Mouse (Mus musculus) hindbrain, embryonic 14.5 days (tissue): ENCODE results near the gene Rhof. TPM values are rescaled to one million over a fixed set of nuclear protein-coding genes. Genes with fewer than 3 reads are reported as not detected.
"Not testable (repeated sequence)": the region's sequence is repeated elsewhere in the genome, so short reads cannot be mapped to it uniquely, and the experiment has no call there.

Experiments
- ATAC-seq: fragments of 200-750 bp; cut with Nextera tagmentation; 2 replicates; pipeline ENCODE4 v1.8.0; 2017; ENCODE audit warnings: moderate number of reproducible peaks, mild to moderate bottlenecking, moderate TSS enrichment, moderate library complexity; ENCODE audit not compliant: low FRiP score
- DNase-seq: peaks from one replicate; pipeline ENCODE4 v3.0.0-alpha.2; 2015; ENCODE audit warnings: low spot score
- H3K27ac ChIP-seq: fragments of 300-500 bp; sonication (generic); 2 replicates; pipeline ENCODE4 v1.5.1; 2014; ENCODE audit warnings: mild to moderate bottlenecking, moderate library complexity
- H3K27me3 ChIP-seq: fragments of 300-500 bp; sonication (generic); 2 replicates; pipeline ENCODE4 v1.6.1; 2014; ENCODE audit warnings: mild to moderate bottlenecking, low read length, mixed read lengths; ENCODE audit not compliant: control insufficient read depth, insufficient read depth
- H3K36me3 ChIP-seq: fragments of 300-500 bp; sonication (generic); replicated peaks from 2 replicates; pipeline ENCODE4 v1.6.1; 2014; ENCODE audit not compliant: control insufficient read depth, insufficient read depth
- H3K4me1 ChIP-seq: fragments of 300-500 bp; sonication (generic); replicated peaks from 2 replicates; pipeline ENCODE4 v1.6.1; 2014; ENCODE audit warnings: antibody characterized with exemption, low read length, mixed read lengths; ENCODE audit not compliant: control insufficient read depth, insufficient read depth
- H3K4me2 ChIP-seq: fragments of 300-500 bp; sonication (generic); replicated peaks from 2 replicates; pipeline ENCODE4 v1.6.1; 2014; ENCODE audit warnings: mild to moderate bottlenecking, moderate library complexity
- H3K4me3 ChIP-seq: fragments of 300-500 bp; sonication (generic); replicated peaks from 2 replicates; pipeline ENCODE4 v1.5.1; 2014; ENCODE audit warnings: mild to moderate bottlenecking, low read length
- H3K9ac ChIP-seq: fragments of 300-500 bp; sonication (generic); 2 replicates; pipeline ENCODE4 v1.6.1; 2014
- H3K9me3 ChIP-seq: fragments of 300-500 bp; sonication (generic); 2 replicates; pipeline ENCODE4 v1.6.1; 2016; ENCODE audit warnings: low read length; ENCODE audit not compliant: control insufficient read depth
- WGBS: fragments of 180-500 bp; shearing (Covaris S2); extraction: QIAGEN DNeasy Blood & Tissue Kit; methylation state at CpG from one replicate; pipeline ENCODE4 v1.1.7; 2014; 5-methylcytosine and 5-hydroxymethylcytosine counted together
- polyA plus RNA-seq: library from polyadenylated mRNA; unstranded; fragments of >200 nt; fragmentation: Nextera tagmentation; extraction: Ambion mirVana; gene quantifications from 2 replicates; pipeline ENCODE4 v1.2.1, GENCODE M21; 2014

The Rhof gene
- polyA plus RNA-seq, 1 experiment from 2014 or later, result 13.0 TPM

DNA sequence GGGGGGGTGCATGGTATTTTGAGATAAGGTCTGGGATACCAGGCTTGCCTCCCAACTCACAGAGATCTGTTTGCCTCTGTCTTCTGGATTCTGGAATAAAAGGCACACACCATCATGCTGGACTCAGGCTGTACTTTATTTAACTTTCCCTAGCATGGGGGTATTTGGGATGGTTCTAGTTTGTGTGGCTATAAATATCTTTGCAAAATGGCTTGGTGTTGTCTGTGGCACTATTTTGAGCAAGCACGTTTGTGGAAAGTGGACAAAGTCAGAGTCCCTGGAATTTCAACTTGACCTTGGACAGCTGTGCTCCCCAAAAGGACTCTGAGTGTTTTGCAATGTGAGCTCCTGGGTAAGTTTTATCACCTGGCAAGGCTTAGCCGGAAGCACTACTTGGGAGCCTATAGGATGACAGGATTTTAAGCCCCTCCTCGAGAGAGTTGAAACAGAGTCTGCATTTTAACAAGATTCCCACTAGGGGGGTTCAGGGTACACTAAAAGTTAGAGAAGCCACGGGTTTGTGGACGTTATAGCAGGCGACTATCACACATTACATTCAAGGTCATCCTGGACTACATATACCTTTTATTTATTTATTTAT lies 65.0 kb downstream of the Rhof start:
- Histone ChIP-seq H3K9ac (no peak overlapping the region), H3K9me3 (no peaks in the 10 kb centered on the region), H3K36me3 (no peaks in the 10 kb centered on the region), H3K4me1 (no peaks in the 10 kb centered on the region), H3K4me2 (no peak overlapping the region), H3K27me3 (no peaks in the 10 kb centered on the region), H3K4me3 (no peak overlapping the region), H3K27ac (no peak overlapping the region)
- DNase-seq (peak; percentile 63), ATAC-seq (no peak)
- WGBS, result 30% methylated on average over 6 of the region's 6 CpGs

DNA sequence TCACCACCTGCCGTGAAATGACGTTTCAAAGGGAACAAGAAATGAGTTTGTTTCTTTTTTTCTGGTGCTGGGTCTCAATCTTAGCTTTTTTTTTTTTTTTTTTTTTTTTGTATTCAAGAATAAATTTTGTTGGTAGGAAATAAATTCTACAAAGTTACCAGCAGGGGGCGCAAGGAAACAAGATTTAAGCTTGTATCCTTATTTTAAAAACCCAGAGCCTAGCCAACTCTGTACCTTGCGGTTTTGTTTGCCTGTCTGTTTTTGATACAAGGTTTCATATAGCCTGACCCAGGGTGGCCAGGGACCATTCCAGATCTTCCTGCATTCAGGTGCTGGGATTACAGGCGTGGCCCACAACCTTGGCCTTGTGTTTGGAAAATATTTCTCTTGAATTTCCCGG lies 68.3 kb downstream of the Rhof start:
- 30% methylated on average over 6 of the region's 6 CpGs for WGBS
- DNase-seq, result peak; percentile 92
- no peak overlapping the region for H3K4me2 ChIP-seq
- no peak for ATAC-seq
- H3K4me3 ChIP-seq, result no peak overlapping the region
- no peaks in the 10 kb centered on the region for H3K9me3 ChIP-seq
- H3K4me1 ChIP-seq, result no peaks in the 10 kb centered on the region
- H3K36me3 ChIP-seq, result no peaks in the 10 kb centered on the region
- H3K27me3 ChIP-seq, result no peaks in the 10 kb centered on the region
- H3K27ac ChIP-seq, result no peak overlapping the region
- H3K9ac ChIP-seq, result 0 out of 2 replicates have a peak overlapping the region, but pooled peaks have one; percentile 14

DNA sequence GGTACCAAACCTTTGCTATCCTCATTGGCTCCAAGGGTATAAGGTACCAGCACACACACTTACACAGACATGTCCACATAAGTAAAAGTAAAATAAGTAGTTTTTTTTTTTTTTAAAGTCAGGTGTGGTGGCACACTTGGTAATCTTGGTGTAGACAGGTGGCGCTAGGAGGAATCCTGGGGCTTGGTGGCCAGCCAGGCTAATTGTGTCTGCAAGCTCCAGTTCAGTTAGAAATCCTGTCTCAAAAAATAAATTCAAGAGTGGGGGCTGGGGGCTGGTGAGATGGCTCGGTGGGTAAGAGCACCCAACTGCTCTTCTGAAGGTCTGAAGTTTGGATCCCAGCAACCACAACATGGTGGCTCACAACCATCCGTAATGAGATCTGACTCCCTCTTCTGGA lies 69.4 kb downstream of the Rhof start:
- no peak for DNase-seq
- Histone ChIP-seq H3K36me3 (no peaks in the 10 kb centered on the region), H3K9me3 (no peaks in the 10 kb centered on the region), H3K4me3 (no peak overlapping the region), H3K27ac (no peak overlapping the region), H3K9ac (no peak overlapping the region), H3K4me1 (no peaks in the 10 kb centered on the region; the same call in 1 of the 2 replicates), H3K27me3 (no peaks in the 10 kb centered on the region), H3K4me2 (no peak overlapping the region)
- no peak for ATAC-seq
- 90% methylated on average over 3 of the region's 3 CpGs for WGBS

GRCm38 (mm10) chr5:123061402-123061749 lies 71.1 kb downstream of the Rhof start:
- H3K4me1 ChIP-seq, ATAC-seq, H3K9ac ChIP-seq, H3K4me2 ChIP-seq, H3K27me3 ChIP-seq, H3K9me3 ChIP-seq, H3K27ac ChIP-seq, H3K4me3 ChIP-seq, DNase-seq, H3K36me3 ChIP-seq: not testable (repeated sequence)
- WGBS, result 90% methylated on average over 4 of the region's 6 CpGs

GRCm38 (mm10) chr5:123060706-123061401 lies 71.6 kb downstream of the Rhof start:
- DNase-seq (no peak), ATAC-seq (no peak)
- WGBS, result 81% methylated on average over 9 of the region's 9 CpGs
- Histone ChIP-seq H3K4me2 (no peak overlapping the region), H3K27me3 (no peaks in the 10 kb centered on the region), H3K4me1 (no peaks in the 10 kb centered on the region; the same call in 1 of the 2 replicates), H3K9ac (no peak overlapping the region), H3K9me3 (no peaks in the 10 kb centered on the region), H3K27ac (no peak overlapping the region), H3K36me3 (no peaks in the 10 kb centered on the region), H3K4me3 (no peak overlapping the region)

GRCm38 (mm10) chr5:123059757-123060520 lies 72.6 kb downstream of the Rhof start:
- Histone ChIP-seq H3K9ac (no peak overlapping the region), H3K27ac (no peak overlapping the region), H3K9me3 (no peaks in the 10 kb centered on the region), H3K27me3 (no peaks in the 10 kb centered on the region), H3K4me3 (no peak overlapping the region), H3K36me3 (no peaks in the 10 kb centered on the region), H3K4me1 (no peaks in the 10 kb centered on the region; the same call in 1 of the 2 replicates), H3K4me2 (no peak overlapping the region)
- 46% methylated on average over 14 of the region's 14 CpGs for WGBS
- DNase-seq (peak; percentile 42), ATAC-seq (no peak)

- no peaks in the 10 kb centered on the region; the same call in 1 of the 2 replicates for H3K4me1 ChIP-seq
- H3K4me3 ChIP-seq, result peak overlapping the region; percentile 35
- no peaks in the 10 kb centered on the region for H3K9me3 ChIP-seq
- no peak for ATAC-seq
- H3K4me2 ChIP-seq, result peak overlapping the region; percentile 49
- 43% methylated on average over 16 of the region's 16 CpGs for WGBS
- DNase-seq, result no peak
- H3K27ac ChIP-seq, result peak overlapping the region; percentile 62; the same call in 1 of the 2 replicates
- no peaks in the 10 kb centered on the region for H3K36me3 ChIP-seq
- H3K27me3 ChIP-seq, result no peaks in the 10 kb centered on the region
- peak overlapping the region; percentile 42 for H3K9ac ChIP-seq
These were observed 74.0 kb downstream of the Rhof start for GRCm38 (mm10) chr5:123058251-123059102.

GRCm38 (mm10) chr5:123057366-123058250 lies 74.9 kb downstream of the Rhof start:
- Histone ChIP-seq H3K27ac (peak overlapping the region; percentile 66), H3K4me1 (no peaks in the 10 kb centered on the region; the same call in 1 of the 2 replicates), H3K4me3 (peak overlapping the region; percentile 35), H3K36me3 (no peaks in the 10 kb centered on the region), H3K9ac (peak overlapping the region; percentile 42), H3K9me3 (no peaks in the 10 kb centered on the region), H3K27me3 (no peaks in the 10 kb centered on the region), H3K4me2 (peak overlapping the region; percentile 49)
- DNase-seq (peak; percentile 100), ATAC-seq (peak; percentile 96)
- 8% methylated on average over 48 of the region's 48 CpGs for WGBS
